Mouse (Mus musculus): ENCODE measurements around the gene 1700123O20Rik. TPM values are rescaled to one million over a fixed set of nuclear protein-coding genes. Genes with fewer than 3 reads are reported as not detected.
A peak's percentile ranks its signal among the peaks of the same experiment; 100 is the strongest.

The 1700123O20Rik gene
- 104 and 109 TPM in 2 replicates for polyA plus RNA-seq (2016; fragmentation: Nextera tagmentation; extraction: Ambion mirVana)

- H3K27me3 ChIP-seq (ENCODE audit: poor library complexity, severe bottlenecking): no peaks in the 10 kb centered on the region
- peak; percentile 87 for DNase-seq (ENCODE audit: extremely low spot score, low spot score)
- H3K36me3 ChIP-seq (replicated peaks): peaks cover 64% of the 10 kb centered on the region
- peak within 1 kb of the TSS; percentile 86 for H3K4me3 ChIP-seq
- no peaks in the 10 kb centered on the region for H3K9me3 ChIP-seq
- WGBS: under 1% methylated on average over 39 of the region's 41 CpGs
- H3K4me1 ChIP-seq: peaks cover 31% of the 10 kb centered on the region
- H3K27ac ChIP-seq: peak within 1 kb of the TSS; percentile 98
Measured at GRCm38 (mm10) chr14:54686063-54686521, at the start of gene 1700123O20Rik. 1700123O20Rik (plus strand) TSS chr14:54686216.

GRCm38 (mm10) chr14:54636954-54637353, 49.1 kb upstream of the 1700123O20Rik start:
- Histone ChIP-seq H3K4me3 (no peak overlapping the region), H3K9me3 (no peaks in the 10 kb centered on the region), H3K27ac (no peak overlapping the region), H3K4me1 (peaks cover 29% of the 10 kb centered on the region), H3K27me3 (ENCODE audit: poor library complexity, severe bottlenecking) (no peaks in the 10 kb centered on the region), H3K36me3 (replicated peaks) (peaks cover 74% of the 10 kb centered on the region)
- 54% methylated on average over 8 of the region's 8 CpGs for WGBS
- peak; percentile 65 for DNase-seq (ENCODE audit: extremely low spot score, low spot score)

- H3K36me3 ChIP-seq (replicated peaks): peaks cover 74% of the 10 kb centered on the region
Measured at GRCm38 (mm10) chr14:54638210-54638609, 47.8 kb upstream of the 1700123O20Rik start.

GRCm38 (mm10) chr14:54640121-54640520, 45.9 kb upstream of the 1700123O20Rik start:
- Histone ChIP-seq H3K27ac (peak overlapping the region; percentile 97), H3K4me1 (peaks cover 29% of the 10 kb centered on the region), H3K36me3 (replicated peaks) (peaks cover 75% of the 10 kb centered on the region), H3K4me3 (peak overlapping the region; percentile 87), H3K27me3 (ENCODE audit: poor library complexity, severe bottlenecking) (no peaks in the 10 kb centered on the region), H3K9me3 (no peaks in the 10 kb centered on the region)
- WGBS: 28% methylated on average over 4 of the region's 4 CpGs
- DNase-seq (ENCODE audit: extremely low spot score, low spot score): no peak

More at GRCm38 (mm10) chr14:54638210-54638609, 47.8 kb upstream of the 1700123O20Rik start:
- no peak overlapping the region for H3K27ac ChIP-seq
- H3K9me3 ChIP-seq: no peaks in the 10 kb centered on the region
- WGBS: 84% methylated on average over 5 of the region's 5 CpGs
- no peak for DNase-seq (ENCODE audit: extremely low spot score, low spot score)
- no peaks in the 10 kb centered on the region for H3K27me3 ChIP-seq (ENCODE audit: poor library complexity, severe bottlenecking)
- H3K4me3 ChIP-seq: no peak overlapping the region
- peaks cover 29% of the 10 kb centered on the region for H3K4me1 ChIP-seq

GRCm38 (mm10) chr14:54640946-54641304, 45.1 kb upstream of the 1700123O20Rik start, which contains the start of gene Gm17606:
Gm17606 (plus strand) TSS chr14:54640952.
- peak within 1 kb of the TSS; percentile 87 for H3K4me3 ChIP-seq
- H3K36me3 ChIP-seq (replicated peaks): peaks cover 77% of the 10 kb centered on the region
- peak within 1 kb of the TSS; percentile 97 for H3K27ac ChIP-seq
- no peak for DNase-seq (ENCODE audit: extremely low spot score, low spot score)
- H3K9me3 ChIP-seq: no peaks in the 10 kb centered on the region
- WGBS: 1% methylated on average over 28 of the region's 28 CpGs
- no peaks in the 10 kb centered on the region for H3K27me3 ChIP-seq (ENCODE audit: poor library complexity, severe bottlenecking)
- H3K4me1 ChIP-seq: peaks cover 29% of the 10 kb centered on the region

GRCm38 (mm10) chr14:54641305-54641969, 44.6 kb upstream of the 1700123O20Rik start, which contains the start of gene Cdh24:
Cdh24 (minus strand) TSS chr14:54641364.
- 0% methylated on average over 52 of the region's 52 CpGs for WGBS
- DNase-seq (ENCODE audit: extremely low spot score, low spot score): peak; percentile 90

GRCm38 (mm10) chr14:54642224-54642944, 43.6 kb upstream of the 1700123O20Rik start:
- DNase-seq (ENCODE audit: extremely low spot score, low spot score): no peak
- WGBS: 81% methylated on average over 25 of the region's 25 CpGs
- no peak overlapping the region for H3K27ac ChIP-seq
- no peaks in the 10 kb centered on the region for H3K9me3 ChIP-seq
- H3K36me3 ChIP-seq (replicated peaks): peaks cover 77% of the 10 kb centered on the region
- H3K4me1 ChIP-seq: peaks cover 29% of the 10 kb centered on the region
- H3K27me3 ChIP-seq (ENCODE audit: poor library complexity, severe bottlenecking): no peaks in the 10 kb centered on the region
- H3K4me3 ChIP-seq: peak overlapping the region; percentile 87; the same call in 1 of the 2 replicates

More at GRCm38 (mm10) chr14:54641305-54641969, 44.6 kb upstream of the 1700123O20Rik start, which contains the start of gene Cdh24:
- Histone ChIP-seq H3K27ac (peak within 1 kb of the TSS; percentile 97), H3K4me1 (peaks cover 29% of the 10 kb centered on the region), H3K9me3 (no peaks in the 10 kb centered on the region), H3K4me3 (peak within 1 kb of the TSS; percentile 87), H3K27me3 (ENCODE audit: poor library complexity, severe bottlenecking) (no peaks in the 10 kb centered on the region), H3K36me3 (replicated peaks) (peaks cover 77% of the 10 kb centered on the region)

- 98% methylated on average over 2 of the region's 2 CpGs for WGBS
Measured at GRCm38 (mm10) chr14:54643011-54643410, 43.0 kb upstream of the 1700123O20Rik start.

GRCm38 (mm10) chr14:54644294-54644693, 41.7 kb upstream of the 1700123O20Rik start:
- Histone ChIP-seq H3K36me3 (replicated peaks) (peaks cover 77% of the 10 kb centered on the region), H3K4me3 (no peak overlapping the region), H3K4me1 (peaks cover 32% of the 10 kb centered on the region), H3K27ac (no peak overlapping the region), H3K9me3 (no peaks in the 10 kb centered on the region), H3K27me3 (ENCODE audit: poor library complexity, severe bottlenecking) (no peaks in the 10 kb centered on the region)
- WGBS: 94% methylated on average over 9 of the region's 9 CpGs
- DNase-seq (ENCODE audit: extremely low spot score, low spot score): no peak

More at GRCm38 (mm10) chr14:54643011-54643410, 43.0 kb upstream of the 1700123O20Rik start:
- DNase-seq (ENCODE audit: extremely low spot score, low spot score): no peak
- no peak overlapping the region for H3K4me3 ChIP-seq
- H3K27ac ChIP-seq: no peak overlapping the region
- H3K27me3 ChIP-seq (ENCODE audit: poor library complexity, severe bottlenecking): no peaks in the 10 kb centered on the region
- H3K36me3 ChIP-seq (replicated peaks): peaks cover 77% of the 10 kb centered on the region
- peaks cover 29% of the 10 kb centered on the region for H3K4me1 ChIP-seq
- H3K9me3 ChIP-seq: no peaks in the 10 kb centered on the region

GRCm38 (mm10) chr14:54646455-54646854, 39.6 kb upstream of the 1700123O20Rik start:
- Histone ChIP-seq H3K4me3 (no peak overlapping the region), H3K27ac (no peak overlapping the region), H3K4me1 (peaks cover 31% of the 10 kb centered on the region), H3K9me3 (no peaks in the 10 kb centered on the region), H3K27me3 (ENCODE audit: poor library complexity, severe bottlenecking) (no peaks in the 10 kb centered on the region), H3K36me3 (replicated peaks) (peaks cover 98% of the 10 kb centered on the region)
- WGBS: 95% methylated on average over 17 of the region's 17 CpGs
- no peak for DNase-seq (ENCODE audit: extremely low spot score, low spot score)

GRCm38 (mm10) chr14:54646898-54647636, 38.9 kb upstream of the 1700123O20Rik start:
- no peak for DNase-seq (ENCODE audit: extremely low spot score, low spot score)
- 94% methylated on average over 8 of the region's 8 CpGs for WGBS
- H3K36me3 ChIP-seq (replicated peaks): peaks cover 100% of the 10 kb centered on the region
- no peaks in the 10 kb centered on the region for H3K27me3 ChIP-seq (ENCODE audit: poor library complexity, severe bottlenecking)
- H3K9me3 ChIP-seq: no peaks in the 10 kb centered on the region
- H3K4me3 ChIP-seq: no peak overlapping the region
- H3K4me1 ChIP-seq: peaks cover 32% of the 10 kb centered on the region
- H3K27ac ChIP-seq: no peak overlapping the region

GRCm38 (mm10) chr14:54647900-54648299, 38.1 kb upstream of the 1700123O20Rik start:
- peaks cover 94% of the 10 kb centered on the region for H3K36me3 ChIP-seq (replicated peaks)
- 86% methylated on average over 4 of the region's 4 CpGs for WGBS

More at GRCm38 (mm10) chr14:54647900-54648299, 38.1 kb upstream of the 1700123O20Rik start:
- DNase-seq (ENCODE audit: extremely low spot score, low spot score): no peak
- Histone ChIP-seq H3K4me1 (peaks cover 40% of the 10 kb centered on the region), H3K9me3 (no peaks in the 10 kb centered on the region), H3K27me3 (ENCODE audit: poor library complexity, severe bottlenecking) (no peaks in the 10 kb centered on the region), H3K4me3 (no peak overlapping the region), H3K27ac (no peak overlapping the region)

Data from forebrain, embryonic 10.5 days (tissue).